Mouse (Mus musculus) embryonic facial prominence, embryonic 11.5 days (tissue): ENCODE measurements around the gene Mtg2. TPM values are rescaled to one million over a fixed set of nuclear protein-coding genes. Genes with fewer than 3 reads are reported as not detected.

Experiments used
- ATAC-seq: fragments of 200-750 bp; cut with Nextera tagmentation; replicated peaks from 2 replicates; pipeline ENCODE4 v1.8.0; 2017; ENCODE audit warnings: low read depth; ENCODE audit not compliant: insufficient number of reproducible peaks, low FRiP score, low TSS enrichment
- DNase-seq: peaks from one replicate; pipeline ENCODE4 v3.0.0-alpha.2; 2015; ENCODE audit warnings: low spot score
- H3K27ac ChIP-seq: fragments of 300-500 bp; sonication (generic); replicated peaks from 2 replicates; pipeline ENCODE4 v1.5.1; 2014; ENCODE audit warnings: mild to moderate bottlenecking, low read depth, low read length, control low read depth
- H3K27me3 ChIP-seq: fragments of 300-500 bp; sonication (generic); 2 replicates; pipeline ENCODE4 v1.6.1; 2014; ENCODE audit warnings: mild to moderate bottlenecking, low read length, moderate library complexity, mixed read lengths; ENCODE audit not compliant: control insufficient read depth, insufficient read depth
- H3K36me3 ChIP-seq: fragments of 300-500 bp; sonication (generic); replicated peaks from 2 replicates; pipeline ENCODE4 v1.6.1; 2014; ENCODE audit warnings: low read depth, mild to moderate bottlenecking, low read length, moderate library complexity, mixed read lengths; ENCODE audit not compliant: control insufficient read depth, insufficient read depth
- H3K4me1 ChIP-seq: fragments of 300-500 bp; sonication (generic); 2 replicates; pipeline ENCODE4 v1.6.1; 2014; ENCODE audit warnings: low read length, mixed read lengths; ENCODE audit not compliant: control insufficient read depth, insufficient read depth
- H3K4me2 ChIP-seq: fragments of 300-500 bp; sonication (generic); 2 replicates; pipeline ENCODE4 v1.6.1; 2014; ENCODE audit warnings: low read depth, mild to moderate bottlenecking, control low read depth, low read length, moderate library complexity
- H3K4me3 ChIP-seq: fragments of 300-500 bp; sonication (generic); 2 replicates; pipeline ENCODE4 v1.5.1; 2014; ENCODE audit warnings: low read depth, low read length, control low read depth
- H3K9ac ChIP-seq: fragments of 300-500 bp; sonication (generic); replicated peaks from 2 replicates; pipeline ENCODE4 v1.6.1; 2014; ENCODE audit warnings: mild to moderate bottlenecking, control low read depth, low read length
- H3K9me3 ChIP-seq: fragments of 300-500 bp; sonication (generic); replicated peaks from 2 replicates; pipeline ENCODE4 v1.6.1; 2016; ENCODE audit warnings: mild to moderate bottlenecking, low read length, inconsistent platforms, mixed read lengths; ENCODE audit not compliant: control insufficient read depth
- WGBS: fragments of 180-500 bp; shearing (Covaris S2); extraction: QIAGEN DNeasy Blood & Tissue Kit; methylation state at CpG from one replicate; pipeline ENCODE4 v1.1.7; 2014; 5-methylcytosine and 5-hydroxymethylcytosine counted together
- polyA plus RNA-seq: library from polyadenylated mRNA; unstranded; fragments of >200 nt; fragmentation: Nextera tagmentation; extraction: Ambion mirVana; gene quantifications from 2 replicates; pipeline ENCODE4 v1.2.1, GENCODE M21; 2014

Gene Mtg2
- polyA plus RNA-seq, 1 experiment from 2014 or later, result 25.5 TPM

GRCm38 (mm10) chr2:180119439-180120291 is 49.3 kb downstream of the Mtg2 start:
- Histone ChIP-seq H3K36me3 (no peaks in the 10 kb centered on the region), H3K9me3 (no peaks in the 10 kb centered on the region), H3K27me3 (no peaks in the 10 kb centered on the region), H3K27ac (no peak overlapping the region), H3K4me2 (peak overlapping the region; percentile 83), H3K4me1 (peaks cover 3% of the 10 kb centered on the region), H3K4me3 (peak overlapping the region; percentile 78), H3K9ac (peak overlapping the region; percentile 82)
- ATAC-seq, result peak; percentile 7; the same call in 1 of the 2 replicates
- DNase-seq, result peak; percentile 45
- under 1% methylated on average over 65 of the region's 68 CpGs for WGBS

- Histone ChIP-seq H3K9ac (peak overlapping the region; percentile 82; the same call in 1 of the 2 replicates), H3K4me2 (peak overlapping the region; percentile 83), H3K4me3 (peak overlapping the region; percentile 78), H3K27me3 (no peaks in the 10 kb centered on the region), H3K36me3 (no peaks in the 10 kb centered on the region), H3K4me1 (peaks cover 3% of the 10 kb centered on the region), H3K9me3 (no peaks in the 10 kb centered on the region), H3K27ac (no peak overlapping the region)
- DNase-seq, result no peak
- WGBS, result 67% methylated on average over 5 of the region's 5 CpGs
- ATAC-seq, result no peak
Measured at GRCm38 (mm10) chr2:180120292-180120761, 49.9 kb downstream of the Mtg2 start.

- 80% methylated on average over 2 of the region's 2 CpGs for WGBS
- no peak for ATAC-seq
Measured at GRCm38 (mm10) chr2:180124192-180124591, 53.8 kb downstream of the Mtg2 start.

GRCm38 (mm10) chr2:180126195-180126594 is 55.8 kb downstream of the Mtg2 start:
- Histone ChIP-seq H3K4me1 (no peaks in the 10 kb centered on the region), H3K36me3 (no peaks in the 10 kb centered on the region), H3K27me3 (no peaks in the 10 kb centered on the region), H3K27ac (no peak overlapping the region), H3K9me3 (no peaks in the 10 kb centered on the region), H3K9ac (no peak overlapping the region), H3K4me2 (no peak overlapping the region), H3K4me3 (no peak overlapping the region)
- no peak for DNase-seq
- no peak for ATAC-seq
- 25% methylated on average over 4 of the region's 4 CpGs for WGBS

More at GRCm38 (mm10) chr2:180124192-180124591, 53.8 kb downstream of the Mtg2 start:
- no peak overlapping the region for H3K9ac ChIP-seq
- no peaks in the 10 kb centered on the region for H3K27me3 ChIP-seq
- H3K4me3 ChIP-seq, result no peak overlapping the region
- H3K4me2 ChIP-seq, result no peak overlapping the region
- H3K27ac ChIP-seq, result no peak overlapping the region
- no peak for DNase-seq
- H3K9me3 ChIP-seq, result no peaks in the 10 kb centered on the region
- no peaks in the 10 kb centered on the region for H3K4me1 ChIP-seq
- H3K36me3 ChIP-seq, result no peaks in the 10 kb centered on the region

GRCm38 (mm10) chr2:180127675-180128074 is 57.3 kb downstream of the Mtg2 start:
- ATAC-seq, result no peak
- H3K27ac ChIP-seq, result no peak overlapping the region

GRCm38 (mm10) chr2:180133231-180133630 is 62.8 kb downstream of the Mtg2 start:
- Histone ChIP-seq H3K27ac (no peak overlapping the region), H3K4me1 (no peaks in the 10 kb centered on the region), H3K9me3 (no peaks in the 10 kb centered on the region), H3K4me2 (no peak overlapping the region), H3K4me3 (no peak overlapping the region), H3K27me3 (no peaks in the 10 kb centered on the region), H3K36me3 (no peaks in the 10 kb centered on the region), H3K9ac (no peak overlapping the region)
- DNase-seq, result no peak
- WGBS, result 95% methylated on average over 4 of the region's 4 CpGs
- ATAC-seq, result no peak

More at GRCm38 (mm10) chr2:180127675-180128074, 57.3 kb downstream of the Mtg2 start:
- no peak for DNase-seq
- Histone ChIP-seq H3K4me2 (no peak overlapping the region), H3K27me3 (no peaks in the 10 kb centered on the region), H3K9me3 (no peaks in the 10 kb centered on the region), H3K9ac (no peak overlapping the region), H3K4me1 (no peaks in the 10 kb centered on the region), H3K36me3 (no peaks in the 10 kb centered on the region), H3K4me3 (no peak overlapping the region)
- WGBS, result 63% methylated on average over 1 of the region's 1 CpGs

GRCm38 (mm10) chr2:180133911-180134310 is 63.5 kb downstream of the Mtg2 start:
- no peak for DNase-seq
- WGBS, result 89% methylated on average over 3 of the region's 3 CpGs

GRCm38 (mm10) chr2:180135414-180135813 is 65.0 kb downstream of the Mtg2 start:
- no peak for ATAC-seq
- Histone ChIP-seq H3K27me3 (no peaks in the 10 kb centered on the region), H3K36me3 (no peaks in the 10 kb centered on the region; the same call in 1 of the 2 replicates), H3K4me2 (no peak overlapping the region), H3K9me3 (no peaks in the 10 kb centered on the region), H3K4me3 (no peak overlapping the region), H3K27ac (no peak overlapping the region), H3K9ac (no peak overlapping the region), H3K4me1 (no peaks in the 10 kb centered on the region)
- no peak for DNase-seq
- WGBS, result 81% methylated on average over 5 of the region's 5 CpGs

More at GRCm38 (mm10) chr2:180133911-180134310, 63.5 kb downstream of the Mtg2 start:
- no peak overlapping the region for H3K4me3 ChIP-seq
- H3K36me3 ChIP-seq, result no peaks in the 10 kb centered on the region
- no peaks in the 10 kb centered on the region for H3K9me3 ChIP-seq
- H3K4me2 ChIP-seq, result no peak overlapping the region
- ATAC-seq, result no peak
- no peak overlapping the region for H3K27ac ChIP-seq
- H3K4me1 ChIP-seq, result no peaks in the 10 kb centered on the region
- H3K9ac ChIP-seq, result no peak overlapping the region
- H3K27me3 ChIP-seq, result no peaks in the 10 kb centered on the region
